Mouse (Mus musculus): ENCODE data around the gene Mcoln2.

Gene Mcoln2

GRCm38 (mm10) chr3:146234530-146234929, 84.9 kb downstream of the Mcoln2 start:
- no peak for DNase-seq

- DNase-seq, result no peak
Observed at GRCm38 (mm10) chr3:146236280-146236679, 86.6 kb downstream of the Mcoln2 start.

DNA sequence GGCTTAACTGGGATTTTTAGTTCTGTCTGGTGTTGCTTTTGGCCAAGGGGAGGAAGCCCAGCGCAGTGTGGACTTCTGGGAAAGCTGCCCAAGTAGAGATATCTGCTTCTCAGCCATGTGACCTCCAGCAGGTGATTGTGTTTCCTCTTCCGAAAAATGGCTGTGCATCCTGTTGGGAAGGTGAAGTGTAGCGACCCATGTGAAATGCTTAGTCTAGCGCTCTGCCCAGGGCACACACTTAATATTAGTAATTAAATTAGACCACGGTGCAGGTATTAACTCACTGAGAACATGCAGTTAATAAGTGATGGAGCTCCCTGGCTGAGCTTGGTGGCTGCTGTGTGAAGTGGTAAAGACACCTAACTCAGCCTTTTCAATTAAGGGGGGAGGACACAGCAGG, 88.0 kb downstream of the Mcoln2 start:
- DNase-seq, result peak; percentile 40

DNA sequence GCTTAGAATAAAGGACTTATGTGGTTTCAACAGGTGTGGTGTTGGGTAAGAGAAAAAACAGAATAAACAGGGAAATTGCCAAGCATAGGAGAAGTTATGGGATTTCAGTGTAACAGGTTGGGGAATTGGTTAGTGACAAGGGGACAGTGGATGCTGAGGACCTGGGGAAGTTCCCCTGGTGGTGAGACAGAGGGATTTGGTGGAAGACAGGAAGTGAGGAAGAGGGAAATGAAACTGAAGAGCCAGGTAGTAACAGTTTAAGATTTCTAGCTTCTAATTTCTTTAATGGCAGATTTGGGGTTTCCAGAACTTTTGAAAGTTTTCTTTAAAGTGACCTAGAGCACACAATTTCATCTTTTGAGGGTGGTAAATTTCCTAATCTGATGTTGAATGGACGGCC, 95.0 kb downstream of the Mcoln2 start:
- DNase-seq, result no peak

Data from kidney, adult 18-20 months (tissue).